In the genomic region with DNA sequence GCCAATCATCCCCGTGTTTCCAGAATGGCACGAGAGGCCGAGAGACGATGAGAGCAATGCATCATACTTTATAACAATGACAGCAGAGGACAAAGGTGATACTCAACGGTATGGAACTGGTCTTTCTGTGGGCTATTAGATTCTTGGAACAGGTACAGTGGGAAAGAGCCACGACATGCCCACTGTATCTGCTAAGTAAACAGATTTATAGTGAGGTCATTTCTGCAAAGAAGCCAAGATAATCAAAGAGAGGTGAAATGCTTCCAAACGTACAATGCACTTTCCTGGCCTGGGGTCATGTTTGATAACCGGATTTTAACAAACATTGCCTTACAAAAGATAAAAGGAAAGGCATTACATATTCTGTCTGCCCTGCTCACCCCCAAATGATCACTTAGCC, we compare ENCODE assay signal across 25 mouse cellular contexts. TPM values are rescaled to one million over a fixed set of nuclear protein-coding genes. Genes with fewer than 3 reads are reported as not detected.
A peak's percentile ranks its signal among the peaks of the same experiment; 100 is the strongest.
DNase-seq lines count a peak whose midpoint lies in the region; ATAC-seq and TF ChIP-seq lines count a peak whose summit lies in the region.
"Had no signal": no experiment of that assay in that cellular context is flagged by ENCODE, and none has a peak within 500 bp of the region (broad histone marks: within the 10 kb centered on the region; RNA-seq: fewer than 3 reads in every experiment).

No protein-coding gene starts in this region.

- no peak for TF ChIP-seq CTCF in stomach, postnatal 0 days (IDR thresholded peaks at IDR 0.05; ENCODE audit: low read depth)

- 0 out of 2 replicates have a peak, but pooled peaks cover 3% of the 10 kb centered on the region for H3K36me3 ChIP-seq in intestine, embryonic 15.5 days
- H3K36me3 ChIP-seq in intestine, embryonic 16.5 days (ENCODE audit: control insufficient read depth, insufficient read depth, low read length), result peaks cover 7% of the 10 kb centered on the region; the same call in 1 of the 2 replicates
- H3K36me3 ChIP-seq in liver, embryonic 16.5 days (ENCODE audit: control insufficient read depth, insufficient read depth), result peaks cover 3% of the 10 kb centered on the region; the same call in 1 of the 2 replicates
- peaks cover 60% of the 10 kb centered on the region for H3K36me3 ChIP-seq in liver, embryonic 12.5 days
- no peaks in the 10 kb centered on the region for H3K36me3 ChIP-seq in stomach, postnatal 0 days (ENCODE audit: control insufficient read depth, insufficient read depth, low read length)
- H3K36me3 ChIP-seq: forebrain, embryonic 15.5 days had no signal

- no peaks in the 10 kb centered on the region for H3K9me3 ChIP-seq in intestine, embryonic 15.5 days
- H3K9me3 ChIP-seq in intestine, embryonic 16.5 days (ENCODE audit: control insufficient read depth, low read length), result no peaks in the 10 kb centered on the region
- H3K9me3 ChIP-seq in liver, embryonic 16.5 days (replicated peaks; ENCODE audit: control insufficient read depth, low read length), result no peaks in the 10 kb centered on the region
- no peaks in the 10 kb centered on the region for H3K9me3 ChIP-seq in liver, embryonic 12.5 days (replicated peaks)
- no peaks in the 10 kb centered on the region for H3K9me3 ChIP-seq in stomach, postnatal 0 days (ENCODE audit: control insufficient read depth, low read length)
- H3K9me3 ChIP-seq: embryonic facial prominence, embryonic 10.5 days; embryonic facial prominence, embryonic 13.5 days; forebrain, embryonic 12.5 days; forebrain, embryonic 15.5 days; hindbrain, embryonic 13.5 days had no signal

- no peak overlapping the region for H3K9ac ChIP-seq in intestine, embryonic 15.5 days
- H3K9ac ChIP-seq in intestine, embryonic 16.5 days (ENCODE audit: low read depth, low read length), result no peak overlapping the region
- H3K9ac ChIP-seq in liver, embryonic 16.5 days (ENCODE audit: low read depth, low read length), result no peak overlapping the region
- H3K9ac ChIP-seq in liver, embryonic 12.5 days, result no peak overlapping the region
- H3K9ac ChIP-seq in stomach, postnatal 0 days (ENCODE audit: low read length), result no peak overlapping the region
- H3K9ac ChIP-seq: embryonic facial prominence, embryonic 13.5 days; forebrain, embryonic 12.5 days; forebrain, embryonic 15.5 days; hindbrain, embryonic 13.5 days had no signal

- 62% methylated on average over 8 of the region's 8 CpGs for WGBS in intestine, embryonic 15.5 days
- WGBS in intestine, embryonic 16.5 days, result 61% methylated on average over 8 of the region's 8 CpGs
- WGBS in liver, embryonic 16.5 days (ENCODE audit: insufficient replicate concordance), result 61% methylated on average over 8 of the region's 8 CpGs
- 78% methylated on average over 8 of the region's 8 CpGs for WGBS in liver, embryonic 12.5 days (ENCODE audit: insufficient replicate concordance)
- WGBS in stomach, postnatal 0 days, result 41% methylated on average over 8 of the region's 8 CpGs

- ATAC-seq in intestine, embryonic 15.5 days, result peak; percentile 31; the same call in 1 of the 2 replicates
- ATAC-seq in intestine, embryonic 16.5 days, result no peak; the same call in 1 of the 2 replicates
- peak; percentile 59 for ATAC-seq in liver, embryonic 16.5 days (ENCODE audit: low read depth)
- no peak for ATAC-seq in liver, embryonic 12.5 days
- ATAC-seq in stomach, postnatal 0 days (ENCODE audit: low FRiP score, low TSS enrichment), result peak; percentile 84
- ATAC-seq: activated CD4-positive, CD25-positive, alpha-beta regulatory T cell, adult 4 months; forebrain, embryonic 15.5 days; hindbrain, embryonic 16.5 days had no signal

- no peaks in the 10 kb centered on the region for H3K4me1 ChIP-seq in intestine, embryonic 15.5 days (replicated peaks)
- H3K4me1 ChIP-seq in intestine, embryonic 16.5 days (ENCODE audit: control insufficient read depth, insufficient read depth, low read length), result no peaks in the 10 kb centered on the region
- peaks cover 5% of the 10 kb centered on the region; the same call in 1 of the 2 replicates for H3K4me1 ChIP-seq in liver, embryonic 16.5 days (ENCODE audit: control insufficient read depth, low read depth, low read length)
- no peaks in the 10 kb centered on the region for H3K4me1 ChIP-seq in liver, embryonic 12.5 days
- no peaks in the 10 kb centered on the region for H3K4me1 ChIP-seq in stomach, postnatal 0 days (replicated peaks; ENCODE audit: control insufficient read depth, insufficient read depth)
- H3K4me1 ChIP-seq: embryonic facial prominence, embryonic 10.5 days; embryonic facial prominence, embryonic 13.5 days; forebrain, embryonic 12.5 days; forebrain, embryonic 15.5 days; hindbrain, embryonic 13.5 days had no signal

- H3K4me2 ChIP-seq in intestine, embryonic 15.5 days (replicated peaks), result no peak overlapping the region
- no peak overlapping the region for H3K4me2 ChIP-seq in intestine, embryonic 16.5 days (ENCODE audit: low read depth, low read length)
- no peak overlapping the region for H3K4me2 ChIP-seq in liver, embryonic 16.5 days (ENCODE audit: low read depth, low read length)
- no peak overlapping the region for H3K4me2 ChIP-seq in liver, embryonic 12.5 days
- H3K4me2 ChIP-seq in stomach, postnatal 0 days (replicated peaks; ENCODE audit: low read depth), result no peak overlapping the region
- H3K4me2 ChIP-seq: embryonic facial prominence, embryonic 13.5 days; forebrain, embryonic 12.5 days; forebrain, embryonic 15.5 days; heart, embryonic 11.5 days; hindbrain, embryonic 13.5 days had no signal

- no peak for DNase-seq in stomach, postnatal 0 days (ENCODE audit: low spot score)
- DNase-seq in frontal cortex, postnatal 10 days (ENCODE audit: low spot score in 2 of 2), result no peak
- DNase-seq: adrenal gland, adult 8-10 months; adrenal gland, postnatal 25 days; cerebellum, adult 11-12 months; cerebellum, adult 8-10 months; cerebellum, postnatal 10 days; cerebellum, postnatal 36 days; embryo, embryonic 11 days; gastrocnemius, adult 2 months; gastrocnemius, postnatal 14 days; heart, adult 11 months had no signal

- no peak overlapping the region for H3K4me3 ChIP-seq in intestine, embryonic 15.5 days (replicated peaks)
- H3K4me3 ChIP-seq in intestine, embryonic 16.5 days (ENCODE audit: low read length), result no peak overlapping the region
- no peak overlapping the region for H3K4me3 ChIP-seq in liver, embryonic 16.5 days (ENCODE audit: low read depth, low read length)
- no peak overlapping the region for H3K4me3 ChIP-seq in liver, embryonic 12.5 days
- H3K4me3 ChIP-seq in stomach, postnatal 0 days (ENCODE audit: low read depth, low read length), result no peak overlapping the region
- H3K4me3 ChIP-seq: embryonic facial prominence, embryonic 10.5 days; embryonic facial prominence, embryonic 13.5 days; erythroblast, embryonic 14.5 days; forebrain, embryonic 12.5 days; forebrain, embryonic 15.5 days; gastrocnemius, adult 2 months; hindbrain, embryonic 13.5 days had no signal

- H3K27me3 ChIP-seq in intestine, embryonic 15.5 days (replicated peaks), result no peaks in the 10 kb centered on the region
- no peaks in the 10 kb centered on the region for H3K27me3 ChIP-seq in intestine, embryonic 16.5 days (replicated peaks; ENCODE audit: control insufficient read depth, insufficient read depth, low read length)
- no peaks in the 10 kb centered on the region for H3K27me3 ChIP-seq in liver, embryonic 16.5 days (ENCODE audit: control insufficient read depth, insufficient read depth, low read depth, low read length)
- no peaks in the 10 kb centered on the region for H3K27me3 ChIP-seq in liver, embryonic 12.5 days (replicated peaks)
- H3K27me3 ChIP-seq in stomach, postnatal 0 days (ENCODE audit: control insufficient read depth, insufficient read depth, low read length), result no peaks in the 10 kb centered on the region
- H3K27me3 ChIP-seq: embryonic facial prominence, embryonic 13.5 days; forebrain, embryonic 12.5 days; forebrain, embryonic 15.5 days; hindbrain, embryonic 13.5 days had no signal

- TF ChIP-seq EP300 in stomach, postnatal 0 days (optimal IDR thresholded peaks at IDR 0.05), result no peak

- no peak overlapping the region for H3K27ac ChIP-seq in intestine, embryonic 15.5 days
- no peak overlapping the region for H3K27ac ChIP-seq in intestine, embryonic 16.5 days (ENCODE audit: low read length)
- no peak overlapping the region for H3K27ac ChIP-seq in liver, embryonic 16.5 days (ENCODE audit: low read length)
- no peak overlapping the region for H3K27ac ChIP-seq in liver, embryonic 12.5 days
- H3K27ac ChIP-seq in stomach, postnatal 0 days (replicated peaks), result no peak overlapping the region
- H3K27ac ChIP-seq: embryonic facial prominence, embryonic 10.5 days; embryonic facial prominence, embryonic 13.5 days; forebrain, embryonic 12.5 days; forebrain, embryonic 15.5 days; gastrocnemius, adult 2 months; hindbrain, embryonic 13.5 days had no signal

RNA-seq across cellular contexts. Expression of gene Chd1l, which starts 13.2 kb away (rescaled TPM):
- 19.6 and 20.5 TPM in 2 replicates for polyA plus RNA-seq in intestine, embryonic 15.5 days (2015; fragmentation: Nextera tagmentation; extraction: Ambion mirVana)
- 17.1 and 17.3 TPM in 2 replicates for polyA plus RNA-seq in intestine, embryonic 16.5 days (2015; fragmentation: Nextera tagmentation; extraction: Ambion mirVana)
- polyA plus RNA-seq in liver, embryonic 16.5 days (2015; fragmentation: Nextera tagmentation; extraction: Ambion mirVana), result 7.8 and 8.4 TPM in 2 replicates
- polyA plus RNA-seq in liver, embryonic 12.5 days (2016; fragmentation: Nextera tagmentation; extraction: Ambion mirVana), result 20.3 and 21.4 TPM in 2 replicates
- polyA plus RNA-seq in stomach, postnatal 0 days (2015; fragmentation: Nextera tagmentation; extraction: Ambion mirVana), result 8.9 and 9.7 TPM in 2 replicates

RNA-seq across cellular contexts. Expression of gene Fmo5, which starts 31.8 kb away (rescaled TPM):
- polyA plus RNA-seq in intestine, embryonic 15.5 days (2015; fragmentation: Nextera tagmentation; extraction: Ambion mirVana), result 30.8 and 33.0 TPM in 2 replicates
- 50.4 and 57.8 TPM in 2 replicates for polyA plus RNA-seq in intestine, embryonic 16.5 days (2015; fragmentation: Nextera tagmentation; extraction: Ambion mirVana)
- polyA plus RNA-seq in liver, embryonic 16.5 days (2015; fragmentation: Nextera tagmentation; extraction: Ambion mirVana), result 22.2 and 24.9 TPM in 2 replicates
- polyA plus RNA-seq in liver, embryonic 12.5 days (2016; fragmentation: Nextera tagmentation; extraction: Ambion mirVana), result 5.6 and 5.7 TPM in 2 replicates
- 26.4 and 31.8 TPM in 2 replicates for polyA plus RNA-seq in stomach, postnatal 0 days (2015; fragmentation: Nextera tagmentation; extraction: Ambion mirVana)

Comparison
In these comparisons a context has a peak if more than half of its experiments do, and no peak if none do; other contexts are left out.
1. ATAC-seq: peak in intestine, embryonic 15.5 days (single experiment), liver, embryonic 16.5 days (single experiment) and stomach, postnatal 0 days (single experiment); none in intestine, embryonic 16.5 days (single experiment) and liver, embryonic 12.5 days (single experiment).